Mouse (Mus musculus) myocyte (in vitro differentiated cells): Measurements from ENCODE around the gene Dhrs9.

ENCODE experiments used
- CEBPB ChIP-seq: IDR thresholded peaks from 2 replicates; pipeline ENCODE4 v1.6.1; 2011; ENCODE audit warnings: mild to moderate bottlenecking, moderate library complexity; ENCODE audit not compliant: poor library complexity, insufficient read depth, severe bottlenecking
- POLR2A ChIP-seq: IDR thresholded peaks from one replicate; pipeline ENCODE4 v1.6.1; 2011; ENCODE audit warnings: low read depth, mild to moderate bottlenecking, control low read depth, moderate library complexity; ENCODE audit not compliant: insufficient read length
- TCF3 ChIP-seq: IDR thresholded peaks from one replicate; pipeline ENCODE4 v1.6.1; 2011; ENCODE audit warnings: low read depth, control low read depth; ENCODE audit not compliant: insufficient read length
- USF1 ChIP-seq: IDR thresholded peaks from one replicate; pipeline ENCODE4 v1.6.1; 2011; ENCODE audit warnings: low read depth, mild to moderate bottlenecking, control low read depth, moderate library complexity

- no peak for TF ChIP-seq TCF3
- TF ChIP-seq CEBPB = no peak
- no peak for TF ChIP-seq POLR2A
- TF ChIP-seq USF1 = no peak
Measured at GRCm38 (mm10) chr2:69445896-69446472, 65.7 kb downstream of the Dhrs9 start.
